Mouse (Mus musculus) kidney, postnatal 36 days (tissue): ENCODE measurements around the gene Enpp6.
A peak's percentile ranks its signal among the peaks of the same experiment; 100 is the strongest.

ENCODE experiments used
- DNase-seq, 2 experiments: peaks; one replicate each; pipeline ENCODE4 v3.0.0; 2021 to 2022; ENCODE audit warnings: mixed read lengths in 2 of 2

Enpp6 gene

DNA sequence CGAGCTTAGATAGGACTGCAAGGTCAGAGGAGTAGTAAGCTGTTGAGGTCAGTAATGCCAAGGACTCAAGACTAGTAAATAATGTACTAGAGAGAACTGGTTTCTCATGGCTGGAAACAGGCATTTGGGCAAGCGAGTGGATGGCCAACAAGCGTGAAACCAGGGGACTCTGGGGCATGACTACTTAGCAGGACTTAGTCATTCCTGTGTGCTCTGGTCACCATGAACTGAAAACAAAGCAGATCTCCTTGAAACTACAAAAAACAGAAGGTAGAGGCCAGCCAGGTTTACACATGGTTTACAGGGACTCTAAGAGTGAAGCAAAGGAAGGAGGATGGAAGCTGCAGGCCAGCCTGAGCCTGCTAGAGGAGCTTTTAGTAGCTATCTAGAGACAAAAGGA, 82.9 kb downstream of the Enpp6 start:
- DNase-seq: no peak

GRCm38 (mm10) chr8:47072001-47072400, 85.3 kb downstream of the Enpp6 start:
- DNase-seq: no peak

DNA sequence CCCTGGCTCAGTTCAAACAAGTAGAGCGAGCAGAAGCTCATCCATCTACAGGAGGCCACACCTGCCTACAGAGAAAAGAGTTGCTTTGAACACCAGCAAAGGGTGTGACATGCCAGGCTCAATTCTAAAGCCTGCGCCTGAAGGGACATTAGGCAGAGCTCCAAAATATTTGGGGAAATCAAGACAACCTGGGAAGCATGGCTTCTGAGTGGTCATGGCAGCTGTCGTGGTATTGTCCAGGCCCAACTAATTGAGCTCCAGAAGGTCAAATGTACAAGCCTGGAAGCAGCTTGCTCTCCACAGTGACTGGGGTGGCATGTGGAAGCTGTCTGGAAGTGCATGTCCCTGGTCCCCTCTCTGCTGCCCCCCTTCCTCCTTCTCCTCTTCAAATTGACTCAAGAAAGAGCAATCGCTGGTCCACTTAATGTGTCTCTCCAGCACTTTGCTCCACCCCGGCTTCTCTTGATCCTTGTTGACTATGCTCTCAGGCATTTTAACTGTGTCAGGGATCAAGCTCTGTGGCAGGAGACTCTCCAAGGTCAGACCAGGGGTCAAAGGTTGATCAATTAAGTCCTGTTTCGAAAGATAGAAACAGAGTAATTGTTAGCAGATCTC, 89.4 kb downstream of the Enpp6 start:
- DNase-seq: no peak

DNA sequence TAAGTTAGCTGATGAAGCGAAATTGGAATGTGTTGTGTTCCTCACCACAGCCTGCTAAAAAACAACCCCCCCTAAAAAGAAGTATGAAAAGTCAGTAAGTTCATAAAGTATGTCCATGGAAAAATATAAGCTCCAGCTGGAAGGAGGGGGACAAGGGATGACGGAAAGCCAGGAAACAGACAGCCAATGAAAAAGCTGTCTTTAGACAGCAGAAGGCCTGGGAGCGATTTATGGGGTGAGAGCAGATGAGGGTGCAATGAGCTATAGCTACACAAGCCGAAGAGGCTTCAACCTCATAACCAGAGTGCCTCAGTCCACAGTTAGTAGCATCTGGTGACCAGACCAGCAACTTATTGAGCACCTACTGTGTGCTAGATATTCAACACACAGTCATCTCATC, 93.3 kb downstream of the Enpp6 start:
- no peak for DNase-seq

GRCm38 (mm10) chr8:47082201-47083027, 95.7 kb downstream of the Enpp6 start:
- no peak for DNase-seq

DNA sequence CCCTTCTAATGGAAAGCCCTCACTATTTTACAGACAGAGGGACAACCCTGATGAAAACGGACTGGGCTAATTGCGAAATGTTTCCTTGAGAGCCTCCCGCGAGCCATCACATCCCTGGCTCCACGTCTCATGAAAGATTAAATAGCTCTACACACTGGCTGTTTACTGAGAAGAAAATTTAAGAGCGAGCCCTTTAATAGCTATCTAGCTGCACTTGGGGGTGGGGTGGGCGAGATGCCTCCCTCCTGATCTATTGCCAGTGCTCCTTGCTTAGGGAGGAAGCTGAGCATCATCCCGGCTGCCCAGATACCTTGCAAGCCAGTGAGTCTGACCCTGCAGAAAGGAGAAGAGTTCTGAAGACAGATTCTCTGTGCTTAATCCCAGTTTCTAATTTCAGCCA, 103.3 kb downstream of the Enpp6 start:
- no peak for DNase-seq

- DNase-seq: no peak
Measured at GRCm38 (mm10) chr8:47105617-47106016, 118.9 kb downstream of the Enpp6 start.

GRCm38 (mm10) chr8:47114133-47114796, 127.6 kb downstream of the Enpp6 start:
- DNase-seq: peak in 1 of 2 experiments; percentile 6

DNA sequence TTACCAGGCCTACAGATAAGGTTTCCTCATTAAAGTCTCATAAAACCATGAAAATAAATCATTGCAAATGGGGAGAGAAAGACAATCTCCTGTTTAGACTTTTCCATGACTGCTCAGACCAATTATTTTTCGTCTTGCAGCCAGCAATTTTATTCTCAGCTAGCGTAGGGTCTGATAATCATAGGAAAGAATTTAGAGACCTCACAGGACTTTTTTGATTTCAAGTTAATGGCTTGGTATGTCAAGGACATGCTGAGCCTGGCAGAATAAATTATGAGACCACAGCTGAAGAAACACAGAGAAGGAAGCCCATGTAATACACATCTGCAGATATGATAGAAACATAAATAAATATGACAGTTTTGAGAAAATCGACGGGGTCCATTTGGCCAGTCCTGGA, 130.6 kb downstream of the Enpp6 start:
- no peak for DNase-seq

GRCm38 (mm10) chr8:47119895-47120294, 133.2 kb downstream of the Enpp6 start:
- no peak for DNase-seq

DNA sequence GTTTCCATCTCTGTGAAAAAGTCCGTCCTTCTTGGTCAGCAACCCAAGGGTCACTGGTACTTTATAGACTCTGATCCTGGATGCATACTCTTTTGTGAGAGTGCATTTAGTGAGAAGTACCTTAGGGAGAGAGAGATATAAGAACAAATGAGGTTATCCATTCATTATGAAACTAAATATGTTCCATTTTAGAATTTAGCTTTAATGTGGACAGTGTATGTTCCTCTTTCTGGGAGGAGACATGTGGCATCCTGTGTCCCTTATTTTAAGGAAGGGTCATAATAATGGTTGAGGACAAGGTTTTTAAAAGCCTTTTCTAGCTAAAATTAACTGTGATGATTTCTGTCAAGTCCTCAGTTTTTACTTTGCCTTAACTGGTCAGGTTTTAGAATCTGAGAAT, 142.2 kb downstream of the Enpp6 start:
- DNase-seq: no peak

DNA sequence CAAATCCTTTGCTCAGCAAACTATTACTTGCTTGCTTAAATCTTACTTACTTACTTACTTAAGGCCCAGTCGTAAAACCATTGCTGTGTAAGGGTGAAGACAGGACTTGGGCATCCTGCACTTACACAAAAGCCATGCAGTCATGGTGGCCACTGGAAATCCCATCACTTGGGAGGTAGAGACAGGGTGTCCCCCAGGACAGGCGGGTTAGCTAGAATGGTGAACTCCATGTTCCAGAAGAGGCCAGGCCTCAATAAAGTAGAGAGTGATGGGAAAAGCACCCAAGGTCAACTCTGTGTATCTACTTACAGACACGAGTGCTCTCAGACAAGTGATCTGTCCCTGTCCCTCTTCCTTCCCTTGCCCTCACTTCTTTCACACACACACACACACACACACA, 146.7 kb downstream of the Enpp6 start:
- DNase-seq: no peak

DNA sequence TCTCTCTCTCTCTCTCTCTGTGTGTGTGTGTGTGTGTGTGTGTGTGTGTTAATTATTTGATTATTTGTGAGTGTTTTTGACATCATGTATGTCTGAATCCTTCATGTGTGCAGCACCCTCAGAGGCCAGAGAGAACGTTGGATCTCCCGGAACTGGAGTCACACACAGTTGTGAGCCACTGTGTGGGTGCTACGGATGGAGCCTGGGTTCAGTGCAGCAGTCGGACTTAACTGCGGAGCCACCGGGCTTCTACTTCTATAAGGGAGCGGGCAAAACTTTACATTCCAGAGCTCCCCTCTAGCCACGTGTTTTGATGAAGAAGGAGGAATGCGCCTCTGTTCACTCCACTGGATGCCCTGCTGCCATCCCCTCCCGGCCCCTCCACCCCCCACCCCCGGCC, 148.0 kb downstream of the Enpp6 start:
- no peak for DNase-seq

- DNase-seq: peak; percentile 33 to 71
Measured at GRCm38 (mm10) chr8:47135586-47135985, 148.9 kb downstream of the Enpp6 start.

GRCm38 (mm10) chr8:47136047-47136446, 149.4 kb downstream of the Enpp6 start:
- DNase-seq: no peak

DNA sequence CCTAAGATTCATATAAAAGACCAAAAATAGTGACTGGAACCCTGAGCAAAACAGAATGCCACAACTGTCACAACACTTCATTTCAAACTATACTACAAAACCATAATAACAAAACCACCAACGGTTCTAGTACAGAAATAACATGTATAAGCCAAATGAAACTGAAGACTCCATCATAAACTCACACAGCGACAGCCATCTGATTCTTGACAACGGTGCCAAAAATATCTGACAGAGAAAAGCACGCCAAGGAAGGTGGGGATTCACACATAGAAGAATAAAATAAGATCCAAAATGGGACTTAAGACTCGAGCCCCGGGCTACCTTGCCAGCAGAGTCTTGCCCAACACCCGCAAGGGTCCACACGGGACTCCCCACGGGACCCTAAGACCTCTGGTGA, 158.6 kb downstream of the Enpp6 start:
- DNase-seq: no peak
